Mouse (Mus musculus) cerebellum, adult 11 months (tissue): ENCODE measurements around the gene Ets2.
"Not testable (repeated sequence)": the region's sequence is repeated elsewhere in the genome, so short reads cannot be mapped to it uniquely, and the experiment has no call there.

Source experiments
- DNase-seq: peaks from one replicate; pipeline ENCODE4 v3.0.0; 2022

Gene Ets2

DNA sequence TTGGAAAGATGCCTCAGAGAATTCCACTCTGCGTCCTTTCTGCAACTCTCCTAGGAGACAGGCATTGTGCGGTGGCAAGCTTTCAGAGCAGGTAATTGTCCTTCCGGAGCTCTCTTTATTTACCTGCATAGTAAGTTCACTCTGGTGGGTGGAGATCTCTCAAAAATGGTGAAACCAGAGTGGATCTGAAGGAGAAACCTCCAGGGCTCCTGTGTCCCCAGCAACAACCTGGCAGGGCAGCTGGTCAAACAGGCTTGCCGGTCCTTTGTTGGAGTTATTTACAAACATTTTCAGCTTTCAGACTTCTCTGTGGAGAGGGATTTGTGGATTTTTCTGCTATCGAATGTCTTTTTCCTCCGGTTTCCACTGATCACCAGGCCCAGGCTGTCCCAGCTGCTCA is 34.6 kb downstream of the Ets2 start:
- no peak for DNase-seq

DNA sequence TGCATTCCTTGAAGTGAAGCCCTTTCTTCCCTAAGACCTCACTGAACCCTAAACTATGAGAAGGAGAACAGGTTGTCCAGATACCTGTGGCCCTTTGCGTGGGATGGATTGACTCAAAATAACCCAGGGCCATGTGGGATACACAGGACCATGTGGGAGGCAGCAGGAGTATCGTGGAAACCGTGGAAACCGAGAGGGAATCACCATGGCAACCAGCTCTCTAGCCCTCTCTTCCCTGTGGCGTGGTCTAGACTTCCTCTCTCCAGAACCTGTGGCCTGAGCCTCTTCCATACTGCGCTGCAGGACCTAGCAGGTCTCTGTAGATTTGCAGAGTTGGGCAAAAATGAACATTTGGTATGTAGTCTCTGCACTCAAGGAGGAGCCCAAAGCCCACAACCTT is 37.6 kb downstream of the Ets2 start:
- DNase-seq: no peak

DNA sequence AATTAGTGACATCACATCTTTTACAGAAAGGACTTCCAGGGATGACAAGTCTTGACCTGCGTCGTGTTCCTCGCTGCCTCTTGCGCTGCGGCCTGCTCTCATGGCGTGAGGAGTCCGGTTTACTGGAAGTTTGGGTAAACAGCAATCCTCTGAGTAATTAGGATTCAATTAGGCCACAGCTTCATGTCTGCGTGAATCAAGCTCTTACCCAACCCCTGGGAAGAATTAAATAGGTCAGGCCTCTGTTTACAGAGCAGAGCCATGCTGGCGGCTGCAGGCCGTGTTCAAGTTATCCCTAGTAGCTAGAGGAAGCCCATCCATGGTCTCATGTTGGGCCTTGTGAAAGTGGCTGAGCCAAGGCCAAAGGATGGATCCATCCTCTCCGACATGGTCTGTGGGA is 39.5 kb downstream of the Ets2 start:
- no peak for DNase-seq

DNA sequence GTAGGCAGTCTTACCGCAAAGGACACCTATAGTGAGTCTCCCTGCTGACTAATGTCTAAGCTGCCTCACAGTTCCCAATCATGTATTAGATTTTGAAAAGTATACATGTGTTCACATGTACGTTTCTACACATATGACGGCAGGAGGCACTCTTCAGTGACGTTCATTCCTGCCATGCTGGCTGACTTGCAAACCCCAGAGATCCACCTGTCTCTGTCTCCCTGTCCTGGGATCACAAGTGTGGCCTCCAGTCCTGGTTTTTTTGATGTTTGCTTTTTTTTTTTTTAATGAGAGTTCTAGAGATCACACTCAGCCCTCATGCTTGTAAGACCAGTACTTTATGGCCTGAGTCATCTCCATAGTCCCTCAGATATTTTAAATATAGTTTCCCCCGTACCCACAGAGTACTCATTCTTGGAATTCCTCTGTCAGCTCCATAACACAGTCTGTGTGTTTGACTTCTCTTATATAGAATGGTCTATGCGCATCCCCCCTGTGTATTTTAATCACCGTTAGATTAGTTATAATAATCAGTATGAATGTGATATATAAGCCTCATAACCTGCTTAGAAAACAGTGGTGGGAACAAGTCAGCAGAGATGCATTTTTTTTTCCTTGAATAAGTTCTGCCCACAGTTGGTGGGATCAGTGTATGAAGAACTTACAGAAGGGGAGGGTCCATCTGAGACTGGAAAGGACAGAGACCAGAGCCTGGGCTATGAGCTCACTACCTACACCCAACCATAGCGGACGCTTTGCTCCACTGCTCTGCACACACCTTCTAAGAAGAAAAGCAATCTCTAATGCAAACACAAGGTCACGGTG is 40.3 kb downstream of the Ets2 start:
- no peak for DNase-seq

DNA sequence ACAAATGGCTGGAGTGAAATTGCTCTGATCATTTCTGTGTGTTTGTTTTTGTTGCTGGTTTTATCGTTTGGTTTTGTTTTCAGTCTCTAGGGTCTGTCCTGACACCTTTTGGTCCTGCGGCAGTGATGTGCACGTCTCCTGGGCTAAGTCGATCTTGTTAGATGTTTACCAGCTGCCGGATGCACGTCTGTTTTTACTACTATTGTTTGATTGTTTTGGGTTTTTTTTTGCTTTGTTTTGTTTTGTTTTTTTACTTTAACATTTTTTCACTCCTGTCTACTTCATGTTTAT is 40.8 kb downstream of the Ets2 start:
- no peak for DNase-seq

DNA sequence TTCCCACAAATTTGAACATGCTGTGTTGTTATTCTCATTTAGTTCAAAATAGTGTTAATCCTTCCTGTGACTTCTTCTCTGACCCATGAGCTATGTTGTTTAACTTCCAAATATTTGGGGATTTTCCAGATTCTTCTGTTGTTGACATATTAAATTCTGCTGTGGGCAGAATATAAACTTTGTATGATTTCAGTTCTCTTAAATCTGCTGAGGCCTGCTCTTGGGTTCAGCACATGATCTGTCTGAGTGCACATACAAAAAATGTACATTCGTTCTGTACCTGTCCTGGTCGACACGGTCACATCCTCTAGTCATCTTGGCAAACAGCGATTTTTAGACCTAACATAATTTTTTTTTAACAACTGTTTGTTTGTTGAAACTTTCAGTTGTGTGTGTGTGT is 41.2 kb downstream of the Ets2 start:
- no peak for DNase-seq

DNA sequence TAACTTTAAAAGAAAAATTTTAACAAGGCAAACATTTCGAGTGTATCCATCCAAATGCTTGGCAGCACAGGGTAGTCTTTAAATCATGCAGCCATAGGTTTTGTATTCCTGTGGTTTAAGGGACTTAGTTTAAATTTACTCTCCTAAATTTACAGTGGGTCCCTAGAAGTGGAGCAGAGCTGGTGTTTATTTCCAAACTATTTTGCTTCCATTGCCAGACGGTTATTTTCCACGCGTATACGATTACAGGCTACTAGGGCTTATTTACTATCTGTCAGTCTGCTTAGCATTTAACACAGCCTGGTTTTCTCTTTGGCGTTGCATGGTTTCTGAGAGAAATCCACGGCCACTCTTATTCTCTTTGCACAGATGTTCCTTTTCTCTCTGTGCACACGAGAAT is 42.9 kb downstream of the Ets2 start:
- no peak for DNase-seq

DNA sequence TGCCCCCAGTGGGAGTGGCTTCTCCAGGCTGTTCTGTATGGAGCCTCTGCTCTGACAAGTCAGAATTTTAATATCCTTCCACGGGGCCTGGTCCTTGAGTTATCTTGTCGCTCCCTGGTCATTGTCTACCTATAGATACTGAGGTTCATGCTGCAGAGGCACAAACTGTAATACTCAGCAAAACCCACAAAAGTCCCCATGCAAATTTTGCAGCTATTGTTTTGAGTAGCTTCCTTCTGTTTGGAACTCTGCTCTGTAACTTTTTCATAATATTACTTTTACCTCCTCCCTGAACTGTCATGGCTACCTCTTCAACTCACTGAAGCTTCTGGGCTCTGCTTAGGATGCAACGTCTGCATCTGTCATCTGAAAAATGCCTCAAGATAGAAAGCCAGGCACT is 43.8 kb downstream of the Ets2 start:
- no peak for DNase-seq

DNA sequence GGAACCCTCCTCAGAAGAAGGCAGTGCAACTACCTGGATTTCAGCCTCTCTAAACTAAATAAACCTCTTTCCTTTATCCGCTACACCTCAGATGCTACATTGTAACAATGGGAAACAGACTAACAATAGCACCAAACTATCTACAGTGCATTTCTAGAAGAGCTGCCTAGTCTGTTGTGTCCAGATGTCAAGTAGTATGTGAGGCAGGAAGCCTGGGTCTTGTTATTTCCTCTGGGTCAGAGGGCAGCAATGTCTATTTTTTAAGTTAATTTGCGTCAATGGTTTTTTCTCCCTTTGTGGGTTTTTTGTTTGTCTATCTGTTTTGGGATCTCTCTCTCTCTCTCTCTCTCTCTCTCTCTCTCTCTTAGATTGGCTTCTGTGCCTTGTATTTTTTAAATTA is 44.7 kb downstream of the Ets2 start:
- DNase-seq: no peak

DNA sequence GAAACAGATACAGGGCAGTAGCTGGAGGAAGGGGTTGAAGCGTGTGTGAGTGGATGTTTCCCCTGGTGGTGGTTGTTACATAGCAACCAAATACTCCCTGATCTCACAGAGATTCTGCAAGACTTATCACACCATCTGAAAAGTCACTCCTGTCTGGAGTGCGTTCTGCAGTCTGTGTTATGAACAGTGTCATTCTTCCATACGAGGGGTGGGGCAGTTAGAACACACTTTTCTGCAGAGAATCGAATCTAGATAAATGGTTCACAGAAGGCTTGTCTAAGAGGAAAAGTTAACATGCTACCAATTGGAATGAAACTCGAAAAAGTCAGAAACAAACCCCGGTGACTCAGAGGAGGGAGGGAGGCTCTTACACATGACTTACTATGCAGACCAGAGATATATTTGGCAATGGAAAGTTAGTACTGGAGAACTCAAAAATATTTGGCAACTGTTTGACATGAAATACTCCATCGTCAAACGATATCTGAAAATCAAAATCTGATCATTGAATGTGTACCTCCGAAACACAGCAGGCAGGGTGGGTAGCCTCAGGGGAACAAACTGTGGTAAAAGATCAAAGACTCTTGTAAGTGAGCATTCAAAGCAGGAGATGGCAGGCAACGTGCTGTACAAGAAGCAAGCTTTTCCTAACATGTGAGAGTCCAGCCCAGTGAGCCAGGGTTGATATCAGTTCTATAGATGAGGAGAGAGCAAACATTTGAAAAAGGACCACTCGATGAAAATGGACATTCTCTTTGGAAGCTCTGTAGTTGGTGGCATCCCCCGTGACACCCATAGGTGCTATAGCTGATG is 47.6 kb downstream of the Ets2 start:
- DNase-seq: no peak

DNA sequence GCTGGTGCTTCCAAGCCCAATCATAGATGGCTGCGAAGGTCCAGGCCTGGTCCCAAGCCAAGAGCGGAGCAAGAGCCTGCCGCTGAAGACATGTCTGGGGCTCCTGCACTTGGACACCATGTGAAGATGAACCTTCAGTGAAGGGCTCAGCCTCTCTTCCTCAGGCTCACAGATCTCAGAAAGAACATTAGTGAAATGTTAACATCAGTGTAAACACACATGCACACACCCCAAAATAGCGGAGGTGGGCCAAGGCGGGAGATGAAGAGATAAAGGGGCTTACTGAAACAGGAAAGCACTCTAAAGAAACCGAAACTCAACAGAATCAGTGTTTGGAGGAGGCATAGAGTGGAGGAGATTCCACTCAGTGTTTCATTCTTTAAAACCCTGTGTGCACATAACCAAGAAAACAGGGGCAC is 48.3 kb downstream of the Ets2 start:
- DNase-seq: no peak

DNA sequence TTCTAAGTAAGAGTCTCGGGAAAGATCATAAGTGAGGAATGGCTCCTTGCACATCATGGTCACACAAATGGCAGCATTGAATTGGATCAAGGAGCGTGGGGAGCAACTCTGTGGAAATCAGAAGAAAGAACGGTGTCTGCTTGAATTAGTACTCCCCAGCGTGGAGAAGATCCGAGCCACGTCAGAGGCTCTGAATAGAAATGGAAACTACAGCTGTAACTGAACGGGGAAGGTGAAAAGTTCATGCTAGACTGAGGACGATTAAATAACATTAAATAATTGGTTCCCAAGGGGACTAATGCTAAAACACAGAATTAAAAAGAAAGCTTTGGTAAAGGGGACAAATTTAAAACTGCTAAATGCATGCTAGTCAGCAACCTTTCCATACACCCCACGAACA is 50.6 kb downstream of the Ets2 start:
- DNase-seq: no peak

DNA sequence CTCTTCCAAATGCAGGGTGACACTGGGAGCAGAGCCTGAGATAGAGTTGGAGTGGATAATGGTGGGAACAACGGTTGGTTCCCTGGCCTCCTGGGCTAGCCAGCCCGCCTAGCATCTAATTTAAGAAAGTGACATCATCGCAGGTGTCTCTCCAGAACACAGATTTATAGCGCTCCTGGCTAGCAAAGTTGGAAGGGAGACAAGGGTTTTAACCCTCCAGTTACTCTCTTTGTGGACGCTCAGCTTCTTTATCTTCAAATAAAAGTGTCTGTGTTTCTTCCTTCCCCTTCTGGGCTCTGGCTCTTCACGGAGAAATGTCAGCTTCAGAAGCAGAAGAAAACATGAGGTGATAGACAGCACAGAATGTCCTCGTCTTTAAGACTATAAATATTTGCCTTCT is 51.4 kb downstream of the Ets2 start:
- DNase-seq: no peak

DNA sequence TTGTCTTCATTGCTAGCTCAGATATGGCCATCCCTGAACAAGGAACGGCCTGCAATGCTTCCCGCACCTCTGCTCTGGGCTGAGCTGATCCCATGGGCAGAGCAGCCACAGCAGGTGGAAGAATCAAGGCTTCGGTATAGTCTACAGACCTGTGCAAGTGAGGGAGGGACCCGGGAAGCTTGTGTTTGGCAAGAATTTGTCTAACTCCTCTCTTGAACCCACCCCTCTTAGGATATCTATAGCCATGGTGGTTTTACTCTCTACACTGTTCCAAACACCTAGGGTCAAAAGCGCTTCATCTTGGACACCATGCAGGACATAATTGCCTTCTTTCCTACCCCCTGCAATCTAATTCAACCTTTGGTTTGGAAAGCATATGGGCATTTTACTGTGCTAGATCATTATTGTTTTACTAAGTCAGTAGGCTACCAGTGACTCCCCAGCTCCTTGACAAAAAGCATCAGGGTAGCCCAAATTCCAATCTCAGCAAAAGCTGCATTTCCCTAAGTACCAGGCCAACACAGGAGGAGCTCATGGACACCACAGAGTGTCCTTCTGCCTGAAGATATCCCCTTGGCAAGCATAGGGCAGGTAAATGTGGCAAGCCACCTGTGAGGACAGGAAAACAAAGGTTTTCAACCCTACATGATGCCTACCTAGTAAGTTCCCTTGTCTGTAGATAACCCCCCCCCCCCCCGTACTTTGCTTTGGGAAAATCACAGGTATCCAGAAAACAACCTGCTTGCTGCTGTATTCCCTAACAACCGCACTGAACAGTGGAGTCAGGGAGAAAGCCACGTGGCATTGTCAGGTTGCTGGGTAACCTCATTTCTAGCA is 57.5 kb downstream of the Ets2 start:
- peak; percentile 82 for DNase-seq

DNA sequence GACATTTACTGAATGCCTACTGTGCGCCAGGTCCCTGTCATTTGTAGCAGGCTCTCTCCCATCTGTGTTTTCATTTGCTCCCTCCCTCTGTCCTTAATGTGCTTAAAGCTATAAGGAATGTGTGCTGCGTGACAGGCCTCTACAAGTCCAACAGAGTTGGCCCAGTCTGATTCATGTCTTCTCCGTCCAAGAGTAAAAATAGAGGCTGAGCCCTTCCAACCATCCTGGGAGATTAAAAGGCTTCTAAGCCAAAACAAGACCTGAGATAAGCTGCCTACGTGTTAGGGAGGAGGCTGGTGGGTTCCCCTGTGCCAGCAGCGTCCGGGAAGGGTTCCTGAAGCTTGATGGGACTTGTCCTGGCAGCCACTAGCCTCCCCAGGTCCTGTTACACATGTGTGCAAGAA is 58.1 kb downstream of the Ets2 start:
- DNase-seq: peak; percentile 65

DNA sequence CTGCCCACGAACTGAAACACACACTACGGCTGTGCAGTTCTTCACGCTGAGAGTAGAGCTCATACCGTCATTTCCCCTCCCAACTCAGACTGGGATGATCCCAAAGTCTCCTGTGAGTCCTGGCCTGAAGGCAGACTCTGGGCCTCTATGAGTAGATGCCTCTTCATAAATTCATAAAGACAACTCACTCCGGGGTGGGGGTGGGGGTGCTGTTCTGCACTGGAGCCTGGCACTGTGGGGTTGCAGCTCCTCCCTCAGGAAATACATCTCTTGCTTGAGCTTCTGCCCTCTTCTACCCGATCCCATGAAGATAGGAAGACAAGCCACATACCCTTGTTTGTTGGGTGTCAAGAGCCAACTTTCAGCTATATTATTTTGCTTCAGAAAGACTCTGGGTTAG is 59.9 kb downstream of the Ets2 start:
- DNase-seq: no peak

DNA sequence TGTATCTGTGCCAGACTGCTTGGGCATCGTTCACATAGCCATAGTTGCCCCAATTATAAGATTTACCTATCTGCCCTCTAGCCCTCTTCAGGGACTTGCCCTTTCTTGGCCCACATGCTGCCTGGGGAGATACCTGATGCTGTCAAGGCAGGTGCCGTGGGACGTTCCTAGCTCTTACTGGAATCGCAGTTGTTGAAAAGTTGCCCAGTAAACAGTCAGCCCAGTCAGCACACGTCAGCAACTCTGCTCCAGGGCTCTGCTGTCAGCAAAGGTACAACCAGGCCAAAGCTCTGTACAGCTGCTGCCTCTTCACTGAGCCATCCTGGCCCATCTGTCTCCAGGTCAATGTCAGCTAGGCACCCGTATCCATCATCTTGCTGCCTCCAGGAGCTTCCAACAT is 61.3 kb downstream of the Ets2 start:
- DNase-seq: no peak

DNA sequence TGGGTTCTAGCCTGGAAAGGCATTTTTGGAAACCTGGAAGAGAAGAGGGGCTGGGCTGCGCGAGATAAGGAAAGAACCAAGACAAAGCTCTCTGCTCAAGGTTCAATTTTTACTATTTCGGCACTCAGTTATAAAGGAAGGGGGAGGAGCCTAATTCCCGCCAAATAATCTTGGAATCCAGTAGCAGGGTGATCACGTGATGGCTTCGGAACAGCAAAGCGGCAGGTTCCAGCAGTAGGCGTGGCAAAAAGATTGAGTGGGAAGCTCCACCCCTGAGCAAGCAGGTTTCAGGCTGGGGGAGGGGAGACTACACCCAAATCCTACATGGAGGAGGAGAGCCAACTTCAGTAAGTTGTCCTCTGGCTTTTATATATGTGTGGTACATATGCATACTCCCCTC is 62.2 kb downstream of the Ets2 start:
- DNase-seq: not testable (repeated sequence)

DNA sequence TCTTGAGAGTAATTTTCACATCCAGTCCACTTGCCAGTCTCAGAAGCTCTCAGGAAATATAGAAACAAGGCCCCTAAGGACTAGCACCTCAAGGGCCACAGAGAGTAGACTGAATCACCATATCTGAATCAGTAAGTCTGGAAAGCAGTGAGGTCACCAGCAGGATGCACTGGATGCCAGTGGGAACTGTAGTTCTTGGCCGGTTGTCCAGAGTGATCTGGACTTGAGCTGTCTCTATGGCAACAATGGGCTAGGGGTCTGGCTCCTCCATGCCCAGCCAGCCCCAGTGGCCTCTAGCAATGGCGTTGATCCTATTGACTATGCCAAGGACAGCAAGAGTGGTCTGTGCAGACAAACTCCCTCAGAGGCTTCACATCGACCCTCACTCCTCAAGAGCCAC is 64.3 kb downstream of the Ets2 start:
- DNase-seq: no peak

DNA sequence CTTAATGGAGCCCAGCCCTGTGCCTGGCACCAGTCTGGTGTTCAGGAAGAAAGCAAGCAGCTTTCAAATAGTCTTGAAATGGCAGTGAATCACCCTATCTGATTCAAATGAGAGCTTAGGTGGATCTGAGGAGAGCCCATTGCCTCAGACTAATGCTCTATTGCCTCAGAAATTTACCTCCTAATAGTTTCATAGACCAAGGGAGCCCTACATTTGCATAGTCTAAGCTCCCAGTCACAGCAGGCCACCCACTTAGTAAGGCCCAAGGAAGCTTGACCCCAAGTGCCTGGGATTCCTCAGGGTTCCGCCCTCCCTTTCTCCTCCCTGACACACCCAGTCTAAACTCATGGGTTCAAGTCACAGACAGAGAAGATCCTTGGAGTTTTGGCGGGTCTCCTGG is 65.4 kb downstream of the Ets2 start:
- no peak for DNase-seq

DNA sequence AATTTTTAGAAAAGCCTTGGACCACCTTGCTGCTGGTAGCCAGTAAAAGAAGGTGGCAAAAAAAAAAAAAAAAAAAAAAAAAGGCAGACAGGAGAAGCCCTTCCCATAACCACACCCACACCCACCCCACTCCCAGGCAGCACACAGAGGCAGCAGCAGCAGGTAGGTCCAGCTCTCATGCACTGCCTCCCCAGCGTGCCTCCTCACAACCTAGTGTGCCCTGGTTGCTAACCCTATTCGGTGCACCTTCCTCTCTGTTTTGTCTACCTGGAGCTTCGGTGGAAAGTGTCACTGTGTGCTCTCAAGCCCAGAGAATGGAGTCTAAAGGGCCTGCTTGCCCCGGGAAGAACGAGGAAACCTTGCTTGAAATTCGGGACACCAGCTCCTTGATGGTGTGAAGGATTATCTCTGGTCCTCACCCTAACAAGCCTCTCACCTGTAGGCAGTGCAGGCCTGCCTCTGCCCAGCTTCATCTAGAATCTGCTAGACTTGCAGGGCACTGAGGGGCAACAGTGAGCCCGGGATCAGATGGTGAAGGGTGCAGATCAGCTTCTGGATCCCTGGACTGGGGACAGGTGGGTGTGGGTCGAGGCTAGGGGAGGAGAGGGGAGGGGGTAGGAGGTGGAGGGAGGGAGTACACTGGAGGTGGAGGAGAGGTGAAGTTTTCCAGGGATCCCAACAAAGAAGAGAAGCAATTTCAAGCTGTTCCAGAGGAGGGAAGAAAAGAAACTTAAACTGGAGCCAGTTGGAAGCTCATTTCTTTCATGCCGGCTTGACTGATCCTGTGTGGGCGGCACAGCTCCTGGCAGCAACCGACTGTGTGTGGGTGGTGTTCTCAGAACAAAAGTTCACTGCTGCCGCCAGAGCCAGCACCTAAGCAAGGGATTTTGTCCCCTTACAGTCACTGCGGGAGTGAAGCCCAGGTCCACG is 67.5 kb downstream of the Ets2 start:
- peak; percentile 42 for DNase-seq

DNA sequence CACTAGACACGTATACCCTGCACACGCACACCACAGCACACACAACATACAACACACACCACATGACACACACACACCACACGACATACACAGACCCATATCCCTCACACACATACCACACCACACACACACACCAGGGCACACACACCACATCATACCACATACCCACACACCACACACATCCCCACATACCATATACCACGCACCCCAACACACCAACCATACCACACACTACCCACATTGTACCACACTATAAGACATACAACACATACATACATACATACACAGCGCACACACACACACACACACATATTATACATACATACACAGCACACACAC is 68.1 kb downstream of the Ets2 start:
- DNase-seq: no peak

DNA sequence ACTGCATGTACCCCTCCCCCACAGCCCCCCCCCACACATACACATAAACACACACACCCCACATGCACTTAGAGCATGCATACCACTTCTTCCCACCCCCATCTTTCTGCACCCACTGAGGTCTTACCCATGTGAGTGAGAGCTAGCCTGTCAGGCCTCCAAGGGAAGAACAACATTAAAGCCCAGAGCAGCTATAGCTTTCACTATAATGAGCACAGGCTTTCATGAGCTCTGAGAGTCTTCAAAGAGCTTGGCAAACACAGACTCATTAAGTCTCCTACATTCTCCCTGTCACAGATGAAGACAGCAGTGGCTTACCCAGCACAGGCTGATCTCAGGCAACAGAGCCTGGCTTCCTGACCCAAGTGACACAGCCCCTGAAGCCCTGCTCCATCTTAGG is 68.5 kb downstream of the Ets2 start:
- DNase-seq: no peak
